Mouse (Mus musculus): Measurements from ENCODE around the gene Prkcq. TPM values are rescaled to one million over a fixed set of nuclear protein-coding genes. Genes with fewer than 3 reads are reported as not detected.
"Not testable (repeated sequence)": the region's sequence is repeated elsewhere in the genome, so short reads cannot be mapped to it uniquely, and the experiment has no call there.

The Prkcq gene
- polyA plus RNA-seq, 1 experiment from 2014 or later: 2.7 TPM

- Histone ChIP-seq H3K4me1 (replicated peaks) (no peaks in the 10 kb centered on the region), H3K27ac (no peak overlapping the region), H3K4me2 (replicated peaks) (no peak overlapping the region), H3K4me3 (replicated peaks) (no peak overlapping the region), H3K9ac (replicated peaks) (no peak overlapping the region), H3K9me3 (no peaks in the 10 kb centered on the region), H3K36me3 (no peaks in the 10 kb centered on the region), H3K27me3 (no peaks in the 10 kb centered on the region)
- ATAC-seq: no peak
- 43% methylated on average over 10 of the region's 10 CpGs for WGBS
Measured at GRCm38 (mm10) chr2:11320241-11320640, 148.3 kb downstream of the Prkcq start.

- H3K9me3 ChIP-seq: no peaks in the 10 kb centered on the region
- no peak overlapping the region for H3K4me3 ChIP-seq (replicated peaks)
- no peak overlapping the region for H3K9ac ChIP-seq (replicated peaks)
- no peak overlapping the region for H3K27ac ChIP-seq
- 79% methylated on average over 3 of the region's 3 CpGs for WGBS
- no peak for ATAC-seq
- no peak overlapping the region for H3K4me2 ChIP-seq (replicated peaks)
- H3K27me3 ChIP-seq: no peaks in the 10 kb centered on the region
- H3K36me3 ChIP-seq: no peaks in the 10 kb centered on the region
- H3K4me1 ChIP-seq (replicated peaks): no peaks in the 10 kb centered on the region
Measured at GRCm38 (mm10) chr2:11322396-11322795, 150.5 kb downstream of the Prkcq start.

- no peaks in the 10 kb centered on the region for H3K36me3 ChIP-seq
- no peak for ATAC-seq
- H3K4me2 ChIP-seq (replicated peaks): no peak overlapping the region
- no peak overlapping the region for H3K9ac ChIP-seq (replicated peaks)
- no peak overlapping the region for H3K4me3 ChIP-seq (replicated peaks)
- no peaks in the 10 kb centered on the region for H3K9me3 ChIP-seq
- H3K4me1 ChIP-seq (replicated peaks): no peaks in the 10 kb centered on the region
- 66% methylated on average over 7 of the region's 7 CpGs for WGBS
- no peaks in the 10 kb centered on the region for H3K27me3 ChIP-seq
- no peak overlapping the region for H3K27ac ChIP-seq
Measured at GRCm38 (mm10) chr2:11327280-11327679, 155.4 kb downstream of the Prkcq start.

GRCm38 (mm10) chr2:11329407-11330224 is 157.7 kb downstream of the Prkcq start:
- Histone ChIP-seq H3K9me3 (no peaks in the 10 kb centered on the region), H3K36me3 (no peaks in the 10 kb centered on the region)
- 66% methylated on average over 10 of the region's 10 CpGs for WGBS

GRCm38 (mm10) chr2:11331528-11332446 is 159.9 kb downstream of the Prkcq start:
- peak; percentile 94 for ATAC-seq
- WGBS: 32% methylated on average over 11 of the region's 11 CpGs

More at GRCm38 (mm10) chr2:11329407-11330224, 157.7 kb downstream of the Prkcq start:
- Histone ChIP-seq H3K27ac (no peak overlapping the region), H3K27me3 (no peaks in the 10 kb centered on the region), H3K4me2 (replicated peaks) (no peak overlapping the region), H3K4me1 (replicated peaks) (no peaks in the 10 kb centered on the region), H3K9ac (replicated peaks) (no peak overlapping the region), H3K4me3 (replicated peaks) (no peak overlapping the region)
- ATAC-seq: no peak

GRCm38 (mm10) chr2:11332469-11332868 is 160.6 kb downstream of the Prkcq start:
- Histone ChIP-seq H3K4me2 (replicated peaks) (no peak overlapping the region), H3K4me3 (replicated peaks) (no peak overlapping the region), H3K4me1 (replicated peaks) (no peaks in the 10 kb centered on the region), H3K27ac (no peak overlapping the region), H3K36me3 (no peaks in the 10 kb centered on the region), H3K9me3 (no peaks in the 10 kb centered on the region), H3K9ac (replicated peaks) (no peak overlapping the region), H3K27me3 (no peaks in the 10 kb centered on the region)
- no peak for ATAC-seq
- 88% methylated on average over 4 of the region's 4 CpGs for WGBS

More at GRCm38 (mm10) chr2:11331528-11332446, 159.9 kb downstream of the Prkcq start:
- no peak overlapping the region for H3K4me3 ChIP-seq (replicated peaks)
- no peaks in the 10 kb centered on the region for H3K4me1 ChIP-seq (replicated peaks)
- H3K36me3 ChIP-seq: no peaks in the 10 kb centered on the region
- H3K9ac ChIP-seq (replicated peaks): no peak overlapping the region
- no peak overlapping the region for H3K4me2 ChIP-seq (replicated peaks)
- H3K27me3 ChIP-seq: no peaks in the 10 kb centered on the region
- no peaks in the 10 kb centered on the region for H3K9me3 ChIP-seq
- no peak overlapping the region for H3K27ac ChIP-seq

GRCm38 (mm10) chr2:11333301-11334017 is 161.6 kb downstream of the Prkcq start:
- Histone ChIP-seq H3K27me3 (no peaks in the 10 kb centered on the region), H3K9me3 (no peaks in the 10 kb centered on the region), H3K4me1 (replicated peaks) (no peaks in the 10 kb centered on the region), H3K4me3 (replicated peaks) (no peak overlapping the region), H3K4me2 (replicated peaks) (no peak overlapping the region), H3K9ac (replicated peaks) (no peak overlapping the region), H3K36me3 (no peaks in the 10 kb centered on the region), H3K27ac (no peak overlapping the region)
- ATAC-seq: no peak
- 68% methylated on average over 14 of the region's 14 CpGs for WGBS

- no peaks in the 10 kb centered on the region for H3K27me3 ChIP-seq
- WGBS: 57% methylated on average over 8 of the region's 8 CpGs
- no peak overlapping the region for H3K4me3 ChIP-seq (replicated peaks)
- no peaks in the 10 kb centered on the region for H3K4me1 ChIP-seq (replicated peaks)
- H3K4me2 ChIP-seq (replicated peaks): no peak overlapping the region
- H3K36me3 ChIP-seq: no peaks in the 10 kb centered on the region
- H3K27ac ChIP-seq: no peak overlapping the region
- H3K9ac ChIP-seq (replicated peaks): no peak overlapping the region
- ATAC-seq: no peak
- no peaks in the 10 kb centered on the region for H3K9me3 ChIP-seq
Measured at GRCm38 (mm10) chr2:11336320-11336719, 164.4 kb downstream of the Prkcq start.

GRCm38 (mm10) chr2:11338931-11339839 is 167.3 kb downstream of the Prkcq start:
- no peaks in the 10 kb centered on the region for H3K36me3 ChIP-seq
- H3K9ac ChIP-seq (replicated peaks): no peak overlapping the region
- H3K27me3 ChIP-seq: no peaks in the 10 kb centered on the region
- H3K4me1 ChIP-seq (replicated peaks): no peaks in the 10 kb centered on the region
- no peak overlapping the region for H3K4me2 ChIP-seq (replicated peaks)
- H3K27ac ChIP-seq: no peak overlapping the region
- no peak overlapping the region for H3K4me3 ChIP-seq (replicated peaks)
- H3K9me3 ChIP-seq: no peaks in the 10 kb centered on the region
- ATAC-seq: no peak
- 87% methylated on average over 14 of the region's 14 CpGs for WGBS

GRCm38 (mm10) chr2:11344691-11345090 is 172.8 kb downstream of the Prkcq start:
- Histone ChIP-seq H3K36me3 (no peaks in the 10 kb centered on the region), H3K4me2 (replicated peaks) (no peak overlapping the region), H3K4me3 (replicated peaks) (no peak overlapping the region), H3K9me3 (no peaks in the 10 kb centered on the region), H3K27ac (no peak overlapping the region), H3K9ac (replicated peaks) (no peak overlapping the region), H3K27me3 (no peaks in the 10 kb centered on the region), H3K4me1 (replicated peaks) (no peaks in the 10 kb centered on the region)
- no peak for ATAC-seq
- 79% methylated on average over 3 of the region's 3 CpGs for WGBS

- H3K9ac ChIP-seq (replicated peaks); H3K27ac ChIP-seq; H3K27me3 ChIP-seq; H3K4me1 ChIP-seq (replicated peaks); H3K9me3 ChIP-seq; ATAC-seq; H3K4me3 ChIP-seq (replicated peaks); H3K36me3 ChIP-seq; H3K4me2 ChIP-seq (replicated peaks): not testable (repeated sequence)
- 90% methylated on average over 6 of the region's 6 CpGs for WGBS
Measured at GRCm38 (mm10) chr2:11346419-11346818, 174.5 kb downstream of the Prkcq start.

Data from midbrain, embryonic 13.5 days (tissue).